Mouse (Mus musculus): ENCODE measurements around the gene Serpina11. TPM values are rescaled to one million over a fixed set of nuclear protein-coding genes. Genes with fewer than 3 reads are reported as not detected.
"Not testable (repeated sequence)": the region's sequence is repeated elsewhere in the genome, so short reads cannot be mapped to it uniquely, and the experiment has no call there.

Gene Serpina11
- polyA plus RNA-seq, 1 experiment from 2014 or later = not detected

DNA sequence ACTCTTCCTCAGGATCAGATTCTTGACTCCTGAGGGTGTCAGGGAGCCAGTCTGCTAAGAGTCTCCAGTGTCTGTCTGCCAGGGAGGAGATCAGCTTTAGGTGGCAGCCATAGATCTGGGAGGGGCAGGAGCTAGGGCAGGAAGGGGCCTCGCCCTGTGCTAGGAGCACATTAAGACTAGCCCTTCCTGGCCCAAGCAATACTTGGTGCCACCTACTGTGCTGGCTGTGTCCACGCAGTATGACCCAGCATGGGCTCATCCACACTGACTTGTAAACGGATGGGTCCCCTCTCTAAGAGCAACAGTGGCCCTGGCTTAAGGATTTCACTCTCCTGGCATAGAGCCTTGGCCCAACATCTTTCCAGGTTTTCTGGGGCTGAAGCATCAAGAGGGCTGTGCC lies 31.0 kb downstream of the Serpina11 start, which contains the start of gene Serpina1e:
Gene Serpina1e (minus strand): TSS at position 178 of the 400 bp plus-strand sequence.
- 86% methylated on average over 3 of the region's 3 CpGs for WGBS
- no peaks in the 10 kb centered on the region for H3K4me1 ChIP-seq (replicated peaks; ENCODE audit: control insufficient read depth, insufficient read depth, low read length)
- H3K27me3 ChIP-seq (replicated peaks; ENCODE audit: control insufficient read depth, insufficient read depth, low read length) = no peaks in the 10 kb centered on the region
- no peaks in the 10 kb centered on the region for H3K36me3 ChIP-seq (ENCODE audit: control insufficient read depth, insufficient read depth)
- H3K9me3 ChIP-seq (ENCODE audit: control insufficient read depth, low read length) = no peaks in the 10 kb centered on the region
- H3K27ac ChIP-seq (ENCODE audit: low read length) = no peak within 1 kb of the TSS
- no peak within 1 kb of the TSS for H3K4me3 ChIP-seq (replicated peaks; ENCODE audit: low read length)
- no peak for ATAC-seq
- H3K4me2 ChIP-seq (ENCODE audit: low read length) = no peak within 1 kb of the TSS
- H3K9ac ChIP-seq (replicated peaks; ENCODE audit: low read depth, low read length) = no peak within 1 kb of the TSS

DNA sequence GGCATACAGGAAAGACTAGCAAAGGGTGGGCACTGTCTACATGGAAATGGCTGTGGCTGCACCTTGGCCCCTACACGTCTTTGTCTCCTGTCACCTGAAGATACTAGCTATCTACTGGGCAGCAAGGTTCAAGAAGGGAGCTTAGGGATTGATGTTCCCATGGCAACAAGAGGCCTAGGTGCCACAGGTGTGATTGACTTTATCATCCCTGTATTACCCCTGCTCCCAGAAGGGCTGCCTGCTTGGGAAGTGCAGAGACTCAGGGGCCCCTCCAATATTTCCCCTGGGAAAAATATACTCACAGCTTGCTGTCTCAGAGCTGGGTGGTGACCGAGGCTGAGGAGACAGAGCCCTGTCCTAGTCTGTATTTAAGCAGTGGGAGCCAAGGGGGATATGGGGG lies 33.2 kb downstream of the Serpina11 start:
- not testable (repeated sequence) for H3K36me3 ChIP-seq (ENCODE audit: control insufficient read depth, insufficient read depth); H3K9me3 ChIP-seq (ENCODE audit: control insufficient read depth, low read length); H3K4me2 ChIP-seq (ENCODE audit: low read length); H3K4me1 ChIP-seq (replicated peaks; ENCODE audit: control insufficient read depth, insufficient read depth, low read length); ATAC-seq; H3K9ac ChIP-seq (replicated peaks; ENCODE audit: low read depth, low read length); H3K4me3 ChIP-seq (replicated peaks; ENCODE audit: low read length); H3K27ac ChIP-seq (ENCODE audit: low read length); H3K27me3 ChIP-seq (replicated peaks; ENCODE audit: control insufficient read depth, insufficient read depth, low read length)
- WGBS = 79% methylated on average over 2 of the region's 2 CpGs

DNA sequence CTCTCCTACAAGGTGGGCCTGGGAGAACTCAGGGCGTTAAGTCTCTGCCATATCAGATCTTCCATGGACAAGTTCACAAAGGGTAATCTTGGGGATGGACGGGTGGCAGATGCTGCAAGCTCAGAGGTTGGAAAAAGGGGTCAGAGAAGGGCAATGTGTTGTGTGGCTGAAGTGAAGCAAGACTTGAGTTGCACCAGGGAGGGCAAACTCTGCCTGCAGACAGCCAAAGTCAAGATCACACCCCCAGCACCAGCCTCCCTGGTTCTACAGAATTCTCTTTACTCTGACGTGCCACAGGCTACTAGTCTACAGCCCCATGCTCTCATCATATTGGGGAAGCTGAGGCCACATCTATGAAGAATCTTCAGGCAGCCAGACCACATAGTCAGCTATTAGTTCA lies 36.8 kb downstream of the Serpina11 start:
- not testable (repeated sequence) for H3K27me3 ChIP-seq (replicated peaks; ENCODE audit: control insufficient read depth, insufficient read depth, low read length); H3K36me3 ChIP-seq (ENCODE audit: control insufficient read depth, insufficient read depth); H3K27ac ChIP-seq (ENCODE audit: low read length); H3K4me1 ChIP-seq (replicated peaks; ENCODE audit: control insufficient read depth, insufficient read depth, low read length); ATAC-seq; H3K9me3 ChIP-seq (ENCODE audit: control insufficient read depth, low read length); H3K9ac ChIP-seq (replicated peaks; ENCODE audit: low read depth, low read length); H3K4me2 ChIP-seq (ENCODE audit: low read length); H3K4me3 ChIP-seq (replicated peaks; ENCODE audit: low read length)
- 95% methylated on average over 2 of the region's 3 CpGs for WGBS

DNA sequence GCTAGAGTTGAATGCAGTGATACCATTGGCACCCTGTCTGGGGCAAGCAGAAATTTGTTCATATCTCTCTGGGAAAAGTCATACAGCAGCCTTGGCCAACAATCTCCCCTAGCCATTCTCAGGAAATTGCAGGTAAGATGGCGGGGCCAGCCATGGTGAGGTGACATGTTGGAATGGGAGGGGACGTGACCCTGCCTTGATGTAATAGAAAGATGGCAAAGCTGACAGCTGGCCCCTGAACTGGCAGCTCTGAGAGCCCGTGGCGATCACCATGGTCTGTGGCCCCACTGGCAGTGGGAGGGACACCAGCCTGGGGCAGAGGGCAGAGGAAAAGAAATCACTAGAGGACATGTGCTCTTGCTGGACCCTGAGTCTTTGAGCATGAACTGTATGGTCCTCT lies 43.5 kb downstream of the Serpina11 start:
- H3K4me2 ChIP-seq (ENCODE audit: low read length) = no peak overlapping the region
- no peak overlapping the region for H3K9ac ChIP-seq (replicated peaks; ENCODE audit: low read depth, low read length)
- WGBS = 84% methylated on average over 4 of the region's 4 CpGs
- no peak for ATAC-seq
- no peak overlapping the region for H3K27ac ChIP-seq (ENCODE audit: low read length)
- H3K9me3 ChIP-seq (ENCODE audit: control insufficient read depth, low read length) = 0 out of 2 replicates have a peak, but pooled peaks cover 2% of the 10 kb centered on the region
- no peaks in the 10 kb centered on the region for H3K27me3 ChIP-seq (replicated peaks; ENCODE audit: control insufficient read depth, insufficient read depth, low read length)
- no peaks in the 10 kb centered on the region for H3K36me3 ChIP-seq (ENCODE audit: control insufficient read depth, insufficient read depth)
- H3K4me1 ChIP-seq (replicated peaks; ENCODE audit: control insufficient read depth, insufficient read depth, low read length) = no peaks in the 10 kb centered on the region
- no peak overlapping the region for H3K4me3 ChIP-seq (replicated peaks; ENCODE audit: low read length)

Other genes with a start within 250 kb of the Serpina11 start
- not detected in 2 replicates for gene Serpina1d, start 216.4 kb downstream of the Serpina11 start, polyA plus RNA-seq (2015; fragmentation: Nextera tagmentation; extraction: Ambion mirVana)
- 0.25 TPM in 1 of 2 replicates, not detected in the other for gene Serpina1b, start 159.6 kb downstream of the Serpina11 start, polyA plus RNA-seq (2015; fragmentation: Nextera tagmentation; extraction: Ambion mirVana)
- gene Serpina1a, start 126.4 kb downstream of the Serpina11 start, polyA plus RNA-seq (2015; fragmentation: Nextera tagmentation; extraction: Ambion mirVana) = not detected in 2 replicates
- gene Serpina1c, start 85.1 kb downstream of the Serpina11 start, polyA plus RNA-seq (2015; fragmentation: Nextera tagmentation; extraction: Ambion mirVana) = not detected in 2 replicates
- gene Serpina1e, start 31.0 kb downstream of the Serpina11 start, polyA plus RNA-seq (2015; fragmentation: Nextera tagmentation; extraction: Ambion mirVana) = not detected in 2 replicates
- gene Serpina9, start 23.8 kb upstream of the Serpina11 start, polyA plus RNA-seq (2015; fragmentation: Nextera tagmentation; extraction: Ambion mirVana) = 0.15 TPM in 1 of 2 replicates, not detected in the other
- gene Serpina12, start 54.5 kb upstream of the Serpina11 start, polyA plus RNA-seq (2015; fragmentation: Nextera tagmentation; extraction: Ambion mirVana) = not detected in 2 replicates
- gene Serpina5, start 111.2 kb upstream of the Serpina11 start, polyA plus RNA-seq (2015; fragmentation: Nextera tagmentation; extraction: Ambion mirVana) = not detected in 2 replicates
- gene Serpina3a, start 122.8 kb upstream of the Serpina11 start, polyA plus RNA-seq (2015; fragmentation: Nextera tagmentation; extraction: Ambion mirVana) = not detected in 2 replicates
- 0.10 TPM in 1 of 2 replicates, not detected in the other for gene Serpina3b, start 138.0 kb upstream of the Serpina11 start, polyA plus RNA-seq (2015; fragmentation: Nextera tagmentation; extraction: Ambion mirVana)
- not detected in 2 replicates for gene Serpina3c, start 163.9 kb upstream of the Serpina11 start, polyA plus RNA-seq (2015; fragmentation: Nextera tagmentation; extraction: Ambion mirVana)
- gene Serpina3f, start 224.6 kb upstream of the Serpina11 start, polyA plus RNA-seq (2015; fragmentation: Nextera tagmentation; extraction: Ambion mirVana) = 0.20 TPM in 1 of 2 replicates, not detected in the other
- gene Serpina3g, start 246.3 kb upstream of the Serpina11 start, polyA plus RNA-seq (2015; fragmentation: Nextera tagmentation; extraction: Ambion mirVana) = not detected in 2 replicates

All from forebrain, embryonic 16.5 days (tissue).